Mouse (Mus musculus) left cerebral cortex, postnatal 25 days (tissue): ENCODE results near the gene Micall1. TPM values are rescaled to one million over a fixed set of nuclear protein-coding genes. Genes with fewer than 3 reads are reported as not detected.

ENCODE experiments used
- DNase-seq, 2 experiments: peaks; one replicate each; pipeline ENCODE4 v3.0.0; 2022; ENCODE audit warnings: low spot score in 2 of 2, mixed read lengths in 1 of 2
- intact Hi-C: fragments of 180-260 bp; cut with DNase I; formaldehyde crosslinking; loops from one replicate; pipeline ENCODE4 v1.15.1; 2025
- total RNA-seq, 2 experiments: library from RNA; stranded (reverse); gene quantifications; 2 replicates each; pipeline ENCODE4 v1.2.3; 2021

Micall1 gene
- total RNA-seq, result 10 to 100 TPM; 23.8 to 24.1 TPM

DNA sequence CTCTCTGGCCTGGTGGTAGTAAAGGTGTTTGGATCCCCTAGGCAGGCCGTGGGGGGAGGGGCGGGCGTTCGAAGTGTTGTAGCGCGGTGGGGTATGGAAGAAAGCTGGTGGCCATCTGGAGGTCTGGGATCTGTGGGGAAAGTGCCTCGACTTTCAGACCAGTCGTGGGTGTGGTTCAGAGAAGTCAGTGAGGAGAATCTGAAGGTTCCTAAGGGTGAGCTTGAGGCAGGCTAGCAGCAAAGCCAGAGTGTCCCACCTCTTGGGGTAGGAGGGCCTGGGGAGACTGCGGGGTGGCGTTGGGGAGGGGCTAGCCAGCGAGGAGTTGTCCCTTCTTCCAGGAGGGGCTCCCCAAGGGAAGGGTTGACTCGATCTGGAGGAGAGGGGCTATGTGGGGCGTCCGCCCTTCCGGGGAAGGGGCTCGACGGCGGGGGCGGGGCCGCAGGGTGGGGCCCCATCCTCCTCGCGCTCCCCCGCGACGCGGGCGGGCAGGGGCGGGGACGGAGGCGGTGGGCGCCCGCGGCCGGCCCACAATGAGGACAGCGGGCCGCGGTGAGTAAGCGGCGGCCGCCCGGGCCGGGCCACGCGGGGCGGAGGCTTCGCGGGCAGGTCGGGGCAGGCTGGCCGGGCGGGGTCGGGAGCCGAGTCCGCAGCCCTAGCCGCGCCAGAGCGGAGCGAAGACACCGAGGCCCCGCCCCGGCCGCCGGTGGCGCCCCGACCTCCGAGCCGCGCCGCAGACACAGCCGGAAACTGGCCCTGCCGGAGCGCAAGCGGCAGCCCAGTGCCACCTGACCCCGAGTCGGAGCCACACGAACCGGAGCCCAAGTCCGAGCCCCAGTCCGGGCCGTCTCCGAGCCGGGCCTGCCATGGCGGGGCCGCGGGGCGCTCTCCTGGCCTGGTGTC, at the start of gene Micall1:
Gene Micall1, plus strand, starts transcription at position 478 of the 900 bp plus-strand sequence.
- peak; percentile 29 to 41 for DNase-seq
- intact Hi-C loops, result no loop called here

DNA sequence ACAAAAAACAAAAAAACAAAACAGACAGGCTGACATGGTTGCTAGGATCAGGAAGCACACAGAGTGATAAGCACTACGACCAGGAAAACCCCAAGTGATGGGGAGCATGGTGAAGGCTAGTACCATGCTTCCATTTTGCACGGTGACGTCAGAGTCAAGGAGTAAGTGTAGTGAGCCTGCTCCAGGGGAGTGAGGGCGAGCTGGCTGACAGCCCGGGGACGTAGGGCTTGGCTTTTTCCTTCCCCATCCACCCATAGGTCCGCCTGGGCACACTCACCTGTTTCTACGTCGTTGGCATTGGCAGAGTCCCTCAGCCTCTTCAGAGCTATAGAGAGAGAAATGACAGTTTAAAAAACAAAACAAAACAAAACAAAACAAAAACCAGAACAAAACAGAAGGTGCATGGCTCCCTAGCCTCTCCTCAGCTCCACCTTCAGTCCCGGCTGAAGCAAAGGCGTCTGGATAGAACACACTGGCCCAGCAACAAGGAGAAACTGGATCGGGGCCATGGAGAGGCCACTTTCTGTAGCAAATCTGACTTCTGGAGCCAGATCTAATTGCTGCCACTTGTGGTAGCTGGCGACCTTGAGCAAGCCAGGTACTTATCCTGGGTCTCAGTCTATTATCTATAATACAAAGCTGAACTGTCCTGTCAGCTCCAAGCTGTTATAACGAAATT, 47.7 kb upstream of the Micall1 start:
- no peak for DNase-seq

DNA sequence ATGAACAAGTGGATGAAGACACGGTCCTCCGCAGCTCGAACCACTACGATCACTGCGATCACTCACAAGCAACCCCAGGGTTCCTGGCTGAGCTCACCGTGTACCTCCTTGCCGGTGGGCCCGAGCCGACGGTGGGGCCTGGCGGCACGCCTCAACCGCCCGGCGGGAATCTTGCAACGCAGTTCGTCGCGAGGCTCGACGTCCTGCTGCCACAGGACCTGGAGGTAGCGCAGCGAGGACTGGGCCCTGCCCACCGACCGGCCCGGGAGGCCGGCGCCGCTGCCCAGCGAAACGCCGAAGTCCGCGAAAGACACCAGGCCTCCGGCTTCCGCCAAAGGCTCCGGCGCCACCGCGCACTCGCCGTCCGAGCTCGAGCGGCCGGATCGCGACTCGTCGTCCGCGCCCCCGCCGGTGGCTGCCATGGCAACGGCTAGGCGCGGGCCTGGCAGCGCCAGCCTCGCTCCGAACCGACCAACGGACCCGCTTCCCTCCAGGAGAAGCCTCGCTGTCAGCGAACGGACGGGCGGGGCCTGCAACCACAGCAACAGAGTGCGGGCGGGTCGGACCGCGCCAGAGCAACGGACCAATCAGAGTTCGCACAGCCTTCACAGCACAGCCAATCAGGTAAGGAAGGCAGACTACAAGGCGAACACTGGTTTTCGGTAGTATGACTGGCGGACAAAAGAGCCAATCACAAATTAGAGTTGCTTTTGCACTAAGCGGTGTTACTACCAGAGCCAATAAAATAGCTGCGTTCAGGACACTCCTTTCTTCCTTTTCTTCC, 46.1 kb upstream of the Micall1 start, which contains the start of gene Ankrd54:
Gene Ankrd54, minus strand, starts transcription at position 518 of the 784 bp plus-strand sequence.
- DNase-seq, result peak; percentile 99 to 100
- intact Hi-C loops, result no loop called here

More for the DNA sequence above, 47.7 kb upstream of the Micall1 start:
- intact Hi-C loops, result no loop called here

DNA sequence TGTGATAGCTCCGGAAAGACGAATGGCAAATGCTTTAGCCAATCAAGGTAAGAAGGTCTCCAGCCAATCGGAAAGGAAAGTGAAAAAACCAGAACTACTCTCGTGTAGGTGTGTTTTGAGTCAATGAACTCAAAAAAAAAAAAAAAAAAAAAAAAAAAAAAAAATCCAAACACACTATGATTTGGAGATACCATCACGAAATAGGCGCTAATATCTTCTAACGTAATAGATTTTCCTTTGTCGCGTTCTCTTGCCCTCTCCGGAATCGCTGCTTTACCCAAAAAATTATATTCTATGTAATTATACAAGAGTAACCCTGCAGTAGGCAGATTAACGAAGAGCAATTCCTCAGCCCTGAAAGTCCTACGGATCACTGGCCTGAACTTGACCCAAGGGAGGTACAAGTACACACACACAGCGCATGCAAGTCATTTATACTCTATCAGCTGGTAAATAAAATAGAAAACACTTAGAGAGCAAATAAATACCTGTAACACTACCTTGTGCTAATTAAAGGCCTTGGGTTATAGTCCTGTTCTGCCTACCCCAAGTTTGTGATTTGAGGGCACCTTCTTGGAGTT, 45.4 kb upstream of the Micall1 start:
- DNase-seq, result no peak
- intact Hi-C loops, result no loop called here

DNA sequence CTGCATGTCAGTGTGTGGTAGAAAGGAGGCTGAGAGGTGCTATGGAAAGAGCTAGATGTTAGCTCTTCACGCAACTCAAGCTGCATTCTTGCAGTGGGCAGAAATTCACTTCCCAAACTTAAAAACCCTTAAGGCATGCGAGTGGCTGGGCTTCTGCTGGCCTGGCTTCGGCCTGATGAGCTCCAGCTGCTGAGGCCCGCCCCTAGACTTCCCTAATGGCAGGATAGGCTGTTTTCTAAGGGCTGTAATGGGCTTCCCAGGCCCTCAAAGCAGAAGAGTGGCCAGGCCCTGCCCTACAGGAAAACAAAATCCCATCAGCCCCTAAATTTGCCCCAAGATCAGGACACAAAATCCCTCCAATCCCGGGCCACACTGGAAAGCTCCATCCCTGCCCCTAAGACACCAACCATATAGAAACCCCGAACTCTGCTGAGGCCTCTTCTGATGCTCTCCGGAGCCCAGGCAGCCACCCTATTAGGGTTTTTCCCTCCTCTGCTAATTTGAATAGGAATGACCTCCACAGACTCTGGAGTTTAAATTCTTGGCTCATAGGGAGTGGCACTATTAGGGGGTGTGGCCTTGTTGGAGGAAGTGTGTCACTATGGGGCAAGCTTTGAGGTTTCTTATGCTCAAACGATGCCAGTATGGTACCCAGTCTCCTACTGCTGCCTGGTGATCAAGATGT, 43.5 kb upstream of the Micall1 start:
- intact Hi-C loops, result no loop called here
- DNase-seq, result no peak

DNA sequence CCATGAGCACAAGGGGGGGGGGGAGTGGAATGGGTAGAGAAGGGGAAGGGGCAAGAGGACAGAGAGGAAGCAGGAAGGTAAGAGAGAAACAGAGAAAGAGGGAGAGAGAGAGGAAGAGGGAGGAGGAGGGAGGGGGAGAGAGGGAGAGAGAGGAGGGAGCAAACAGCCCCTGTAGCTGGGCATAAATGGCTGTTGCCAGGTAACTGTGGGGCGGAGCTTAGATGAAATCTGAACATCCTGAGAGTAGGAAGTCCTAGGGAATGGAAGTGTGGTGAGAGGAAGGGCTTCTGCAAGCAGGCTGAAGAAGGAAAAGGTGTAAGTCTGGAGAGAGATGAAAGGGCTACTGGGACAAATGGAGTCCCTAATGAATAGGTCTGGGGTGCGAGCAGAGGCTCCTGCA, 42.4 kb upstream of the Micall1 start:
- no peak for DNase-seq

DNA sequence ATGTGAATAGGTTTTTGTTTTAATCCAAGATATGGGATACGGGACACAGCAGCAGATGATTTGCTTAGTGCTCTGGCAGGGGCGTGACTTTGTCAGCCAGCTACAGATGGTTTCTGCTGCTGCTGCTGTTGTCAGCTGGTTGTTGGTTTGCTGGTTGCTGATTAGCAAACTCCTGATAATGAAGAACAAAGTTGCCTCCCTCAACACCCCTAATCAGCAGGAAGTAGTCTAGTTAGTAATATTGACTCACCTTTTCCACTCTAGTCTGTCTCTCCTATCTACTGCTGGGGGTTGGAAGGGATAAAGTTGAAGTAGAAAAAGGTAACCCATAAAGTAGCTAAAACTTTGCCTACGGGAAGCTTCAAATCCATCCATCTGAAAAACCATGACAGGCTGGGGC, 41.1 kb upstream of the Micall1 start:
- intact Hi-C loops, result no loop called here
- DNase-seq, result no peak

More for the DNA sequence above, 42.4 kb upstream of the Micall1 start:
- intact Hi-C loops, result no loop called here

DNA sequence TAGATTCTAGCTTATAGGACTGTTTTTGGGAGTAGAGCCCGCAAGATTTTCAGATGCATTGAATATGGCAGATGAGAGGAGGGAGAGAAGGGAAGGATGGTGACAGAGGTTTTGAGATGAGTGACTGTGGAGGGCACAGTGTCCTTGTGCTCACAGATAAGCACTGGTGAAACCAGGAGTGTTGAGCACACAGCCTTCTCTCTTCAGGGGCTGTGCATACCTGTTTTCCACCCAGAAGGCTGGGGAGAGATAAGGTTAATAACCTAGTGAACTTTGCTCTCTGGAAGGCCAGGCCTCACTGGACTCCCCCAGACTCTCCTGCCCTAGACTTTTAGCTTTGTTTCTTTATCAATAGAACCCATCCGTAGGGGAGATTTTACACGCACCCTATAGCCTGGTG, 40.3 kb upstream of the Micall1 start:
- DNase-seq, result no peak
- intact Hi-C loops, result no loop called here

DNA sequence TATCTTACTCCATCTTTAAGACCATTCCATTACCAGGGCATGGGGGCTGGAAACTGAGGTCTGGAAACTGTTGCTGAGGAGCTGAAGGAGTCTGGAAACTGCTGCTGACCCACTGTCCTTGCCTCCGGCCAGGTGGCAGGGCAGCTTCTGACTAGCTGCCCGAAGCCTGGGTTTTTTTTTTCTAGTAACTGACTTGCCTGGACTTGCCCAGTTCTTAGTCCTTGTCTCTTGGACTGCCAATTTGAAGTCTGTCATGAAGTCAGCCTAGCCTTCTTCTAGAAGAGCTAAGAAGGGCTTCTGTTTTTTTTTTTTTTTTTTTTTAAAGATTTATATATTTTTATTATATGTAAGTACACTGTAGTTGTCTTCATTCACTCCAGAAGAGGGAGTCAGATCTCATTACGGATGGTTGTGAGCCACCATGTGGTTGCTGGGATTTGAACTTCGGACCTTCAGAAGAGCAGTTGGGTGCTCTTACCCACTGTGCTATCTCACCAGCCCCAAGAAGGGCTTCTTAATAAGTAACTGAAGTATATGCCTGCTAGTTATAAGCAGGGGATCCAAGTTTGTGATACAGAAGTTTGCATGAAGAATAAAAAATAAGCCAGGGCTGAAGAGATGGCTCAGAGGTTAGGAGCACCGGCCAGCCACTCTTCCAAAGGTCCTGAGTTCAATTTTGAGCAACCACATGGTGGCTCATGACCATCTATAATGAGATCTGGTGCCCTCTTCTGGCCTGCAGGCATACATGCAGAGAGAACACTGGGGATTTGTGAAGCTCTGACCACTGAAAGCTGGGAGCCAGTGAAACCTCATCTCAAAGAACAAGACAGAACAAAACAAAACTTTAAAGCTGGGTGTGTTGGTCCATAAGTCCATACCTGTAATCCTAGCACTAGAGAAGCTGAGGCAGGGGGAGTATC, 37.3 kb upstream of the Micall1 start:
- peak in 1 of 2 experiments; percentile 51 for DNase-seq
- intact Hi-C loops, result loop anchor here (2.0 to 5.0 kb wide), 2 partner anchors 35 to 154 kb away; no protein-coding TSS in a partner anchor

DNA sequence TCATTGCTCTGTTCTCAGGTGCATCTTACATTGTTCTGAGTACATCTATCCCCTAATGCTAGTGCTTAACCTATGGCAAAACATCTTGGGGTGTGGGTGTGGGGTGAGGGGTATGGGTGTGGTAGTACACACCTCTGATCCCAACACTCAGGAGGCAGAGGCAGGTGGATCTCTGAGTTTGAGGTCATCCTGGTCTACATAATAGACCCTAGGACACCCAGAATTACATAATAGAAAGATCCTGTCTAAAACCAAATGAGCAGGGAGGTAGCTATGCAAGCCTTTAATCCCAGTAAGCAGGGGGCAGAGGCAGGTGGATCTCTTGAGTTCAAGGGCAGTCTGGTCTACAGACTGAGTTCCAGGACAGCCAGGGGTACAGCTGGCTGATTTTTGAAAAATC, 34.9 kb upstream of the Micall1 start:
- intact Hi-C loops, result loop anchor here (5.0 kb wide), 1 partner anchor 156 kb away; no protein-coding TSS in a partner anchor

DNA sequence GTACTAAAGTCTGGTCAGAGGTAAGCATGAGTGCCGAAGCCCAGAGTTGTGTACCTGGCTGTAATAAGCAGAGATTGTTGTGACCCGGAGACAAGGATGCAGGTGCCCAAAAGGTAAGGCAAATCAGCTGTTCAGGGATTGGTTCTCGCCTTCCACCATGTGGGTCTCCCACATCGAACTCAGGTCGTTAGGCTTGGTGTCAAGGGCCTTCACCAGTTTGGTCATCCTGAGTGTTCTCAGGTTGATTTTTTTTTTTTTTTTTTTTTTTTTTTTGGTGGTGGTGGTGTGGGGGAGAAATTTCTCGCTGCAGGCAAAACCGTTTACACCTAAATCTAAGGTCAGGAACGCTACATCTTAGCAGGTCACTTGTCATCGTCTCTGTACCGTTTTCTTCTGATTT, 34.3 kb upstream of the Micall1 start:
- DNase-seq, result no peak
- intact Hi-C loops, result loop anchor here (5.0 kb wide), 1 partner anchor 157 kb away; no protein-coding TSS in a partner anchor

More for the DNA sequence above, 34.9 kb upstream of the Micall1 start:
- DNase-seq, result no peak

DNA sequence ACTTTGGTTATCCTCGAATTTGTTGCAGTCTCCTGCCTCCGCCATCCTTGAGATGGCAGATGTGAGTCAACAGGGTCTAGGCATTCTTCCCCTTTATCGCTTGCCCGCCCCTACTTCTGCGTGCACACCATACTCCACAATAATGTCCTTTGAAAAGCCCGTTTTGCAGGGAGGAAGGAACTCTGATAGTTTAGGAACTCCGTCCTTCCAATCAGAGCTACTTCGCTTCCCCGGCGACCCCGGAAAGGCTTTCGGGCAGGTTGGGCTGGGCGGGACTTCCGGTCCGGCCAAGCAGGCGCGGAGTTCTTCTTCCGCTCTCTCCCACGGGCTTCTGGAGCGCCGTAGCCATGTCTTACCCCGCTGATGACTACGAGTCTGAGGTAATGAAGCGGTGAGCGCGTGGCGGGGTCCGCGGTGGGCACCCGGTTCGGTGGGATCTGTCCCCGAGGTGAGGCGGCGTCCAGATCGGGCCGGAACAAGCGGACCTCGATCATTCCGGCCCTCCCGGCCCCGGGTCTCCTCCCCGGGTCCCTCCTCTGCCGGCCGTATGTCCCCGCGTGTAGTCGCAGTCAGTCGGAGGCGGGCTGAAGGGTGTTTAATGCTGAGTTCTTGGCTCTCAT, 33.7 kb upstream of the Micall1 start, which contains the start of gene Eif3l:
Gene Eif3l, plus strand, starts transcription at position 267 of the 620 bp plus-strand sequence.
- DNase-seq, result peak; percentile 87 to 93
- intact Hi-C loops, result loop anchor here (5.0 kb wide), 1 partner anchor 158 kb away; no protein-coding TSS in a partner anchor

DNA sequence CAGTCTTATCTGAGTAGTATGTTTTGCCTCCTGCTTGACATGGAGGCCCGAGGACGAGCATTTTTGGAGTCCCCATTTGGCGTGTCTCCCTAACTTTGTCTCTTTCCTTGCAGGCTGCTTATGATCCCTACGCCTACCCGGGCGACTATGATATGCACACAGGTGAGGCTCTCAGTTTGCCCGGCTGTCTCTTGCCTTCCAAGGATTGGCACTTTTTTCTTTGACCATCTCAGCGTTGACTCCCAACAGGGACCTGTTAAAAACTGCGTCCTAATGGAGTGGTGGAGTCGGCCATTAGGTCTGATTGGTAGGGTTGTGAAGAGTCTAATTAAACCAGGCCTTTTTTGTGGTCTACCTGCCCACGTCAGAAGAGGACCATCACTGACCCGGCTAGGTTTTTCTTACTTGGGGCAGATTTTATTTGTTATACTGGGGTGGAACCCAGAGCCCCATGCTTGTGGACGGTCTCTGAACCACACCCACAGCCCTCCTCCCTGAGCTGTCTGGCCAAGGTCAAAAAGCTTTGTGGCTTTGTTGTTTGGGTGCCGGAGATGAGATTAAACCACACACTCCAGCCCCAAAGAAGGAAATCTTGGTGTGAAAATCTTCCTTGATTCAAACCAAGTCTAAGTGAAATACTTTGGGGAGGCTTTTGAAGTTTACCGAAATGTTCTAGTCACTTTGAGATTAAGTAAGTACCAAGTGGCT, 32.9 kb upstream of the Micall1 start:
- DNase-seq, result no peak
- intact Hi-C loops, result no loop called here

DNA sequence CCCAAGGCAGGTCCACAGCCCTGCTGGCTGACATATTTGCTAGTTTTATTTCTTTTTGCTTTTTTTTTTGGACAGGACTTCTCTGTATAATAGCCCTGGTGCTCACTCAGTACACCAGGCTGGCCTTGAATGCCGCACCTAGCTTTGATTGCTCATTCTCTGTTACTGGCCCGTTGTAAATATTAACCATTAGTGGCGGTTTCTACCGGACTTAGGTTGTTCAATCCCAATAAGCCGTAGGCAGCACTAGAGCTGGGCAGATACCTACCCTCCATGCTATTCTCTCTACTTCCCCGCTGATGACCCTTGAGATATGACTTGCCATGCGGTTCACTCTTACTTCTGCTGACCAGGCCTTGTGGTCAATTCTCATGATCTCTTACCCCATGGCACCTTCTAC, 29.1 kb upstream of the Micall1 start:
- no peak for DNase-seq
- intact Hi-C loops, result no loop called here

DNA sequence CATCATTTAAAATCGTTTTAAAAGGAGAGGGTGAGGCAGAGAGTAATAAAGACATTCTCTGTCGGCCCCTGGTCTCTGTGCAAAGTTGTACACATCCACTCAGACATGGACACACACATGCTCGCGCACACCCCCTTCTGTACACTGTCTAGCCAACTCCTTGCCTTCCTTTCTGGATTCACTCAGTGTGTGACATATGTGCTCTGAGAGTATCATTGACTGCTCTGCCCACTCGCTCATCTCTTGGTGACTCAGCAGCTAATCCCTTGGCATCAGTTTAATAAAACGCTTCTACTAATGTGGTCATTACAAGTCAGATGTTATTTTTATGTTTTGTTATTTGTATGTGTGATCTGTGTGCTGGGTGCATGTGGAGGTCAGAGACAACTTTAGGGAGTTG, 16.4 kb upstream of the Micall1 start:
- intact Hi-C loops, result loop anchor here (5.0 kb wide), 2 partner anchors 35 to 55 kb away; no protein-coding TSS in a partner anchor

DNA sequence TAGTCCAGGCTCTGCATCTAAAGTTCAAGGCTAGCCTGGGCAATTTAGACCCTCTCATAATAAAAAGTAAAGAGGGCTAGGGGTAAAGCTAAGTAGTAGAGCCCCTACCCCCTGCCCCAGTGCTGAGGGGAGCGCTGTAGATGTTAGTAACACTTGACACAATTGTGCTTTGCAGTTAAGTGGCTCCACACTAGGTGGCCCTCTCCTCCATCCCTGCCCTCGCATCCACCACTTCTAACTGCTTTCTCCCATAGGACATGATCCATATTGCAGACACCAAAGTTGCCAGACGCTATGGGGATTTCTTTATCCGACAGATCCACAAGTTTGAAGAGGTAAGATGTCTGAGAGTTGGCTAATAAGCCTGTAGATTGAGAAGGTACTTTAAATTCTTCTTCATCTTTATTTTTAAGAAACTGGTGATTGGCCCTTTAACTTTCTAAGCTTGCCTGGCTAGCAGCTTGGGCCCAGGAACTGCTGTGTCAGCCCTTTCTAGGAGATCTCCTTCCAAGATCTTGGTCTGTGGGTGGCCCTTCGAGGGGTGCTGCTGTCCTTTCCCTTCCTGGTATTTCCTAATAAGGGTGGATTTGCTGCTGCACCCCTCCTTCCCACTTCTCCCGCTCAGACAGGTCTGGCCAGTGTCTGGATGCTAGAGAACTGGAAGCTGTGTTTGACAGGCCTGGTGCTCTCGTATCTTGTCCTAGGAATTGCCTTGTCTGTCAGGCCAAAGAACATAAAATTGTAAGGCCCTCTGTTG, 15.4 kb upstream of the Micall1 start:
- DNase-seq, result peak in 1 of 2 experiments; percentile 48
- intact Hi-C loops, result loop anchor here (5.0 kb wide), 2 partner anchors 34 to 54 kb away; no protein-coding TSS in a partner anchor

More for the DNA sequence above, 16.4 kb upstream of the Micall1 start:
- no peak for DNase-seq
